Mouse (Mus musculus): ENCODE measurements around the gene Rabgef1. TPM values are rescaled to one million over a fixed set of nuclear protein-coding genes. Genes with fewer than 3 reads are reported as not detected.
A peak's percentile ranks its signal among the peaks of the same experiment; 100 is the strongest.

Rabgef1 gene
- polyA plus RNA-seq, 1 experiment from 2014 or later = 25.2 TPM

DNA sequence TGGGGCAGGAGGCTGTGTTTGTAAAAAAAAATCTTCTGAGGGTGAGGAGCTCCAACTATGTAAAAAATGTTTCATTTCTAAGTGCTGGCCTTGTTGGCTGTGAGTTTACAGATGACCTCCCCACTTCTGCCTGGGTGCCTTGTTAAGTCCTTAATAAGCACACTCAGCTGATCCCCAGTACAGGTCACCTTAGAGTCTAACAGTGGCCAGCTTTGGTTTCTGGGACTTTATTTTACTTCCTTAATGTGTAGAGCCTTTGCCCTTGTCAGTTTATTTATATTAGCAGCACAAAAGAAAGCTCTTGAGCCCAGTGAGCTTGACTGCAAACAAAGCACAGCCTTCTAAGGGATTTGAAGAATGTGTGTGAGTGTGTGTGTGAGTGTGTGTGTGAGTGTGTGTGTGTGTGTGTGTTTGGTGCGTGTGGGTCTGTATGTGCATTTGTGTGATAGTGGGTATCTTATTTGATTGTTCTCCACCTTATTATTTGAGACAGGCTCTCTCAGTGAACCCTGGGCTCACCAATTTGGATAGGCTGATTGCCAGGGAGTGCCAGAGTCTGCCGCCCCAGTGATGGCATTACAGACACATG, 20.9 kb downstream of the Rabgef1 start:
- no peak overlapping the region for H3K4me2 ChIP-seq
- no peak for ATAC-seq (ENCODE audit: insufficient read depth)
- no peak overlapping the region for H3K4me3 ChIP-seq (replicated peaks)
- no peak overlapping the region for H3K9ac ChIP-seq
- WGBS (ENCODE audit: insufficient replicate concordance) = 78% methylated on average over 2 of the region's 2 CpGs
- H3K4me1 ChIP-seq (replicated peaks) = peaks cover 9% of the 10 kb centered on the region
- H3K9me3 ChIP-seq (replicated peaks) = no peaks in the 10 kb centered on the region
- peaks cover 98% of the 10 kb centered on the region for H3K36me3 ChIP-seq (replicated peaks)
- no peak overlapping the region for H3K27ac ChIP-seq (replicated peaks)
- no peaks in the 10 kb centered on the region for H3K27me3 ChIP-seq

DNA sequence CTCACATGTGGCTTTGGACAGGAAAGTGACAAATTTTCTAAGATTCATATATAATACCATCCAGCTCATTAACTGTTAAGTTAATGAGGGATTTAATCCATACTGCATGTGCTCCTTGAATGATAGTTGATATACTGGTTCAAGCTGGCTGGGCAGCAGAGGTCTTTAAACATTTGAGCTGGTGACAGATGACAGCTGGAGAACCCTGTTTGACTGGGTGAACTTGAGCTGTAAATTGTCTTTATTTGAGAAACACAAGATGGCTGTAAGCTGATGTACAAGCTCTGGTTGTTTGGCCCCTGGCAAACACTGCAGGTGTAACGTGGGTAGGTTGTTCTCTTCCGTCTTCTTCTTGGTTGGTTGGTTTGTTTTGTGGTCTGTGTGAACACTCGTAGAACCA, 22.2 kb downstream of the Rabgef1 start:
- Histone ChIP-seq H3K4me3 (replicated peaks) (no peak overlapping the region), H3K27ac (replicated peaks) (no peak overlapping the region), H3K27me3 (no peaks in the 10 kb centered on the region), H3K4me2 (no peak overlapping the region), H3K9me3 (replicated peaks) (no peaks in the 10 kb centered on the region), H3K36me3 (replicated peaks) (peaks cover 98% of the 10 kb centered on the region), H3K9ac (no peak overlapping the region), H3K4me1 (replicated peaks) (peaks cover 6% of the 10 kb centered on the region; the same call in 1 of the 2 replicates)
- no peak for ATAC-seq (ENCODE audit: insufficient read depth)
- 87% methylated on average over 3 of the region's 3 CpGs for WGBS (ENCODE audit: insufficient replicate concordance)

DNA sequence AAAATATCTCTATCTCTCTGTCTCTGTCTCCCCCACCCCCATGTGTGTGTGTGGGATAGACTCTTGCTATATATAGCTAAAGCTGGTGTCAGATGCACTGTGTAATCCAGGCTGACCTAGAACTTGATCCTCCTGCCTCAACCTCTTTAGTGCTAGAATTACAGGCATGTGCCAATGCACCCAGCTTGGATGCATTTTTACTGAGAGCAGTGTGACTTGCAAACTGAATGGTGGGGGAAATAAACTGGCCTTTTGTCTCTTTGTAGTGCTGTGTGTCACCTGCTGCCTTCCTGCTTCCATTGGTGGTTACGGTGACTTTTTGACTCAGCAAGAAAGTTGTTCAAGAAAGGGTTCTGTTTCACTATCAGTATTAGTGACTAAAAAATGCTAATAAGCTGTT, 24.7 kb downstream of the Rabgef1 start:
- no peak for ATAC-seq (ENCODE audit: insufficient read depth)
- H3K9me3 ChIP-seq (replicated peaks) = no peaks in the 10 kb centered on the region
- H3K4me1 ChIP-seq (replicated peaks) = peaks cover 6% of the 10 kb centered on the region; the same call in 1 of the 2 replicates
- H3K27me3 ChIP-seq = no peaks in the 10 kb centered on the region
- no peak overlapping the region for H3K4me3 ChIP-seq (replicated peaks)
- WGBS (ENCODE audit: insufficient replicate concordance) = 78% methylated on average over 1 of the region's 1 CpGs
- H3K27ac ChIP-seq (replicated peaks) = peak overlapping the region; percentile 6; the same call in 1 of the 2 replicates
- H3K36me3 ChIP-seq (replicated peaks) = peaks cover 97% of the 10 kb centered on the region
- H3K4me2 ChIP-seq = no peak overlapping the region
- no peak overlapping the region for H3K9ac ChIP-seq

DNA sequence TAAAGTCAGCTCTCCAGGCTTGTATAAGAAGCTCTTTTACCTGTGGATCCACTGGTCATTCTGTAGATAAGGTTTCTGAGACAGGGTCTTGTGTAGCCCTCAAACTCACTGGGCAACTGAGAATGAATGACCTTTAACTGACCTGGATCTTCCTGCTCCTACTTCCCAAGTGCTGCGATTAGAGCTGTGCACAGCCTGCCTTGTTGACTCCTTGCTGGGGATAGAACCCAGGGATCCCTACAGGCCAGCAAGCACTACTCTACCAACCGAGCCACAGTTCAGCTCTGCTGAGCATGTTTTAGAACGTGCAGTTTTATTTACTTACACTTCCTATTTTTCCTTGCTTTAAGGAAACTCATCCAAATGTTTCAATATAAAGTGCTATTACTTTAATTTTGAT, 25.9 kb downstream of the Rabgef1 start:
- H3K4me2 ChIP-seq = no peak overlapping the region
- no peak for ATAC-seq (ENCODE audit: insufficient read depth)
- H3K9me3 ChIP-seq (replicated peaks) = no peaks in the 10 kb centered on the region
- H3K9ac ChIP-seq = no peak overlapping the region
- H3K27ac ChIP-seq (replicated peaks) = no peak overlapping the region
- no peaks in the 10 kb centered on the region for H3K27me3 ChIP-seq
- H3K4me3 ChIP-seq (replicated peaks) = no peak overlapping the region
- WGBS (ENCODE audit: insufficient replicate concordance) = 83% methylated on average over 3 of the region's 3 CpGs
- H3K4me1 ChIP-seq (replicated peaks) = peaks cover 6% of the 10 kb centered on the region; the same call in 1 of the 2 replicates
- peaks cover 94% of the 10 kb centered on the region for H3K36me3 ChIP-seq (replicated peaks)

DNA sequence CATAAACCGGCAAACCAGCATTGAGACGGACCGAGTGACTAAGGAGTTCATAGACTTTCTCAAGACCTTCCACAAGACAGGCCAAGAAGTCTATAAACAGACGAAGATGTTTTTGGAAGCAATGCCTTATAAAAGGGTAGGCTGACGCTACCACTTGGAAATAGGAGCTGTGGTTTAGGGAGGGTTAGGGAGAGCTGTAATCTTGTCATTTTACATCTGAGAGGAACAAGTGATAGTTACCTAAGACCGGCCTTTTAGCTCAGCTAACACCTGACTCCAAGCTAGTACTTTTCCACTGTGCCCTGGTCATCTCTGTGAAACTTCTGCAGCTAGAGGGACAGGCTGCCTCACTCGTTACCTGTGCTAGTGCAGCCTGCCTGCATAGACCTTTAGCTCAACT, 26.4 kb downstream of the Rabgef1 start:
- no peak overlapping the region for H3K9ac ChIP-seq
- H3K4me3 ChIP-seq (replicated peaks) = no peak overlapping the region
- no peak overlapping the region for H3K27ac ChIP-seq (replicated peaks)
- WGBS (ENCODE audit: insufficient replicate concordance) = 82% methylated on average over 7 of the region's 7 CpGs
- ATAC-seq (ENCODE audit: insufficient read depth) = no peak
- H3K36me3 ChIP-seq (replicated peaks) = peaks cover 94% of the 10 kb centered on the region
- no peak overlapping the region for H3K4me2 ChIP-seq
- no peaks in the 10 kb centered on the region for H3K9me3 ChIP-seq (replicated peaks)
- peaks cover 6% of the 10 kb centered on the region; the same call in 1 of the 2 replicates for H3K4me1 ChIP-seq (replicated peaks)
- no peaks in the 10 kb centered on the region for H3K27me3 ChIP-seq

DNA sequence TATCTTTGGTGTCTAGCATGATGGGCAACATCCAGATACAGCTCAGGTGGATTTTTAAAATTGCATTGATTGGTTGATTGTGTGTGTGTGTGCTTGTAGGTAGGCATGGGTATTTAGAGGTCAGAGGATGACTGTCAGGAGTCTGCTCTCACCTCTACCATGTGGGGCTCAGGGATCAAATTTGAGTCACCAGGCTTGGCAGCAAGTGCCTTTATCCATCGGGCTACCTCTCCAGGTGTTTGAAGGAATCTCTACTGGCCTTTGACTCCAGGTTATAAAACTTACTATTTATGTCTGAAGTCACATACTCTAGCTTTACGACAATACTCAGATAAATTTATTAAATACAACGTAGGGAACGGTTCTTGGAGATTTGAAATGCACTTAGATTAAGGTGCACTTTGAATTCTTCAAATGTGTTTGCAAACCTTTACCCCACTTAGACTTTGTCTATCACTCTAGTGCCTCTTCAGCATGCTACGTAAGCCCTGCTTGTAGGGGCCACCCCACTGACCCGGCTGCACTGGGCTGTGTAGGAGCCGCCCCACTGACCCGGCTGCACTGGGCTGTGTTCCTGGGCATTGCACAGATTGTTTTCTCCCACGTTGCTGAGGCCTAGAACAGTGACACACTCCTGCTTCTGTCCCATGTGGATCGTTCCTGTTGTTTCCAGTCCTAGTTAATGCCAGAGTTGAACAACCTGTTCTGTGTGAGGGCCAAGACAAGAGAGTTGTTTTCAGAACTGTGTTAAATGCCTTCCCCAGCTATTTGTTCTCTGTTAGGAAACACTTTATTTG, 28.8 kb downstream of the Rabgef1 start:
- Histone ChIP-seq H3K27me3 (no peaks in the 10 kb centered on the region), H3K9ac (no peak overlapping the region), H3K4me1 (replicated peaks) (peaks cover 10% of the 10 kb centered on the region; the same call in 1 of the 2 replicates), H3K4me2 (no peak overlapping the region), H3K4me3 (replicated peaks) (no peak overlapping the region), H3K36me3 (replicated peaks) (peaks cover 84% of the 10 kb centered on the region), H3K9me3 (replicated peaks) (no peaks in the 10 kb centered on the region), H3K27ac (replicated peaks) (no peak overlapping the region)
- WGBS (ENCODE audit: insufficient replicate concordance) = 84% methylated on average over 10 of the region's 10 CpGs
- peak; percentile 49 for ATAC-seq (ENCODE audit: insufficient read depth)

DNA sequence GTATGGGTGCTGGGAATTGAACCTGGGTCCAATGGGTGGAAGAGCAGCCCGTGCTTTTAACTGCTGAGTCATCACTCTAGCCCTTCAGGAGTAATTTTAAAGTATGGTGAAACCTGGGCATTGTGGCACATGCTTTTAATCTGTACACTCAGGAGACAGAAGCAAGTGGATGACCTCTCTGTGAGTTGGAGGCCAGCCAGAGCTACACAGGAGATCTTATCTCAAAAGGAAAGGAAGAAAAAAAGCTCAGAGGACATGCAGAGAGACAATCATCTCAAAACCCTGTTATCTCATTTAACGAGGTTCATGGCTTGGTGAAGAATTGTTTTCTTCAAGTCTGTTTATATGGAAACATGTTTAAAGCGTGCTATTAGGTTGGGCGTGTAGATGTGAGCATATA, 32.4 kb downstream of the Rabgef1 start:
- Histone ChIP-seq H3K27ac (replicated peaks) (no peak overlapping the region), H3K27me3 (no peaks in the 10 kb centered on the region), H3K4me1 (replicated peaks) (peaks cover 4% of the 10 kb centered on the region; the same call in 1 of the 2 replicates), H3K4me2 (no peak overlapping the region), H3K9ac (no peak overlapping the region), H3K9me3 (replicated peaks) (no peaks in the 10 kb centered on the region), H3K4me3 (replicated peaks) (no peak overlapping the region), H3K36me3 (replicated peaks) (peaks cover 74% of the 10 kb centered on the region)
- no peak for ATAC-seq (ENCODE audit: insufficient read depth)
- WGBS (ENCODE audit: insufficient replicate concordance) = 61% methylated on average over 4 of the region's 4 CpGs

DNA sequence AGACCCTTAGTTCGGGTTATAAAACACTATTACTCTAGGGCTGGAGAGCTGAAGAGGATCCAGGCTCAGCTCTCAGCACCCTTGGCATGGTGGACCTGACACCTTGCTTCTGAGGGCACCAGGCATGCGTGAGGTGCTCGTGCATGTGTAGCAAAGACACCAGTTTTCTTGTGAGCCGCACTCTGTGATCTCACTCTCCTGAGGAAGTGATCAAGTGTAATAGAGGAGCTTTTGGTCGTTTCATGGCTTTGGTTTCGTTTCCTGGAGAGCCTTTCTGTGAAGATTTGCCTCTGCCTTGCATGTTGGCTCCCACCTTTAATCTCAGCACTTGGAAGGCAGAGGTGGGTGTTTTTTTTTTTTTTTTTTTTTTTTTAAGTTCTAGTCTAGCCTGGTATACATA, 33.0 kb downstream of the Rabgef1 start:
- Histone ChIP-seq H3K27me3 (no peaks in the 10 kb centered on the region), H3K4me1 (replicated peaks) (peaks cover 4% of the 10 kb centered on the region; the same call in 1 of the 2 replicates), H3K9ac (no peak overlapping the region), H3K36me3 (replicated peaks) (peaks cover 74% of the 10 kb centered on the region), H3K27ac (replicated peaks) (no peak overlapping the region), H3K4me3 (replicated peaks) (no peak overlapping the region), H3K9me3 (replicated peaks) (no peaks in the 10 kb centered on the region), H3K4me2 (no peak overlapping the region)
- 73% methylated on average over 6 of the region's 6 CpGs for WGBS (ENCODE audit: insufficient replicate concordance)
- ATAC-seq (ENCODE audit: insufficient read depth) = no peak

DNA sequence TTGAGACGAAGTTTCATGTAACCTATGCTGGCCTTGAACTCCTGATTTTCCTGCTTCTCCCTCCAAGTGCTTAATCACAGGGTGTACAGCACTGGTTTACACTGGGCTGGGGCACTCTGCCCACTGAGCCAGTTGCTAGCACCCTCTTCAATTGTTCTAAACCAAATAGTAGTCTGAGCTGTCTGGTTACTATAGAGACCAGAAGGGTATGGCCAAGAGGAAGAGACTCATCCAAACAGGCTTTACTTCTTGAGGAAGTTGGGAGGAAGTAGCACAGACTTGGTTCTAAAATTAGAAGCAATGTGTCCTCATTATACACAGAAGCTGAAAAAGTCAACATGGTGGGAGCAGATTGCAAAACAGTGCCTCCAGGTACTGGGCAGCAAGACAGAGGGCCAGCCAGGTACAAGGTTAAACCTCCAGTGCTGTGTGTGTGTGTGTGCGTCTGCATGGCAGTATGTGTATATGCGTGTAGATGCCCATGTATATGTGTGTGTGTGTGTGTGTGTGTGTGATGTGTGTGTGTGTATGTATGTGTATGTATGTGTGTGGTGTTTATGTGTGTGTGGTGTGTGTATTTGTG, 33.9 kb downstream of the Rabgef1 start:
- Histone ChIP-seq H3K9me3 (replicated peaks) (no peaks in the 10 kb centered on the region), H3K9ac (no peak overlapping the region), H3K4me3 (replicated peaks) (no peak overlapping the region), H3K36me3 (replicated peaks) (peaks cover 74% of the 10 kb centered on the region), H3K4me2 (no peak overlapping the region), H3K4me1 (replicated peaks) (peaks cover 4% of the 10 kb centered on the region; the same call in 1 of the 2 replicates), H3K27me3 (no peaks in the 10 kb centered on the region), H3K27ac (replicated peaks) (0 out of 2 replicates have a peak overlapping the region, but pooled peaks have one; percentile 1)
- ATAC-seq (ENCODE audit: insufficient read depth) = peak; percentile 46
- 79% methylated on average over 3 of the region's 3 CpGs for WGBS (ENCODE audit: insufficient replicate concordance)

DNA sequence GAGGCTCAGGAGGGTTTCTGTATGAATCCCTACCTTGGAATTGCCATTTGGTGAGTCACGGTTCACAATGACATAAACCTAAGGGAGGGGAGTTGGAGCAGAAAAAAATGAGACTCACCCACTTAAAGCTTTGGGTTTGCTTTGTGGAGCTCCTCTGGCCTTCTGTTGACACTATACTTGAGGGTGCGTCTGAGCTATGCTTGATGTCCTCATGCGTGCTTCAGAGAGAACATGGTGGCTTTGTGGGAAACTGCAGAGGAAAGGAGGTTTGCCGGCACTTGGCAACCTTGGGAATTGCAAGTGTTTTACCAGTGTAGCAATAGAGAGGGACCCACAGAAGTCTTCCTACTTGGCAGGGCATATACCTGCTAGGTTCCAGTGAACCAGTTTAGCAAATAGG, 35.7 kb downstream of the Rabgef1 start:
- Histone ChIP-seq H3K27ac (replicated peaks) (no peak overlapping the region), H3K4me2 (no peak overlapping the region), H3K4me1 (replicated peaks) (peaks cover 4% of the 10 kb centered on the region; the same call in 1 of the 2 replicates), H3K9ac (no peak overlapping the region), H3K4me3 (replicated peaks) (no peak overlapping the region), H3K36me3 (replicated peaks) (peaks cover 78% of the 10 kb centered on the region), H3K9me3 (replicated peaks) (no peaks in the 10 kb centered on the region), H3K27me3 (no peaks in the 10 kb centered on the region)
- ATAC-seq (ENCODE audit: insufficient read depth) = no peak
- WGBS (ENCODE audit: insufficient replicate concordance) = 90% methylated on average over 4 of the region's 4 CpGs

DNA sequence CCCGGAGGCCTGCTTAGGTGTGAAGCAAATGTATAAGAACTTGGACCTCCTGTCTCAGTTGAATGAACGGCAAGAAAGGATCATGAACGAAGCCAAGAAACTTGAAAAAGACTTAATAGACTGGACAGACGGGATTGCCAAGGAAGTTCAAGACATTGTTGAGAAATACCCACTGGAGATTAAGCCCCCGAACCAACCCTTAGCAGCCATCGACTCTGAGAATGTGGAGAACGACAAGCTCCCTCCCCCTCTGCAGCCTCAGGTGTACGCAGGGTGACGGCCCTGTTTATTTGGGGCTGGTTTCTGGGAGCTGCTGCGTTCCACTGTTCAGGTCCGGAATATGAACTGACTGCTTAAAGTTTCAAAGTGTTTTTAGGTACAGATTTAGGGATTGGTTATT, 41.4 kb downstream of the Rabgef1 start:
- no peak for ATAC-seq (ENCODE audit: insufficient read depth)
- Histone ChIP-seq H3K9me3 (replicated peaks) (no peaks in the 10 kb centered on the region), H3K27ac (replicated peaks) (no peak overlapping the region), H3K9ac (no peak overlapping the region), H3K27me3 (no peaks in the 10 kb centered on the region), H3K4me2 (no peak overlapping the region), H3K4me3 (replicated peaks) (no peak overlapping the region), H3K4me1 (replicated peaks) (no peaks in the 10 kb centered on the region), H3K36me3 (replicated peaks) (peaks cover 64% of the 10 kb centered on the region)
- 88% methylated on average over 11 of the region's 11 CpGs for WGBS (ENCODE audit: insufficient replicate concordance)

All from liver, embryonic 15.5 days (tissue).